Mouse (Mus musculus) bone marrow macrophage, adult 2 months (primary cell): Measurements from ENCODE around the gene A630001G21Rik. TPM values are rescaled to one million over a fixed set of nuclear protein-coding genes. Genes with fewer than 3 reads are reported as not detected.

ENCODE experiments used
- H3K27ac ChIP-seq: 2 replicates; pipeline ENCODE4 v1.5.1; 2012; ENCODE audit warnings: low read depth, low read length; ENCODE audit not compliant: insufficient read depth
- H3K4me1 ChIP-seq: 2 replicates; pipeline ENCODE4 v1.6.1; 2012; ENCODE audit warnings: low read length; ENCODE audit not compliant: control insufficient read depth, insufficient read depth
- H3K4me3 ChIP-seq: 2 replicates; pipeline ENCODE4 v1.5.1; 2012; ENCODE audit warnings: mild to moderate bottlenecking, low read length, moderate library complexity; ENCODE audit not compliant: insufficient read depth
- CTCF ChIP-seq: IDR thresholded peaks from 2 replicates; pipeline ENCODE4 v1.5.1; 2012; ENCODE audit warnings: low read depth, mild to moderate bottlenecking, low read length, moderate library complexity
- POLR2A ChIP-seq: IDR thresholded peaks from 2 replicates; pipeline ENCODE4 v1.6.1; 2012; ENCODE audit warnings: mild to moderate bottlenecking, low read depth, low read length, borderline replicate concordance
- polyA plus RNA-seq: library from polyadenylated mRNA; stranded (reverse); fragments of >200 nt; gene quantifications from 2 replicates; pipeline ENCODE4 v1.2.4, GENCODE M21; 2012; ENCODE audit not compliant: missing spikeins, insufficient read depth, insufficient read length

The A630001G21Rik gene
- polyA plus RNA-seq, 1 experiment: 111 TPM

- Histone ChIP-seq H3K27ac (no peak overlapping the region), H3K4me1 (no peaks in the 10 kb centered on the region), H3K4me3 (no peak overlapping the region)
- no peak for TF ChIP-seq CTCF
- TF ChIP-seq POLR2A: no peak
Observed at GRCm38 (mm10) chr1:85680226-85680625, 98.2 kb downstream of the A630001G21Rik start.

Other genes with a start within 250 kb of the A630001G21Rik start
- not detected in 2 replicates for gene G530012D18Rik, start 203.0 kb downstream of the A630001G21Rik start, polyA plus RNA-seq
- 112 and 117 TPM in 2 replicates for gene Sp110, start 179.8 kb downstream of the A630001G21Rik start, polyA plus RNA-seq
- 69.8 and 72.9 TPM in 2 replicates for gene Sp140, start 178.3 kb downstream of the A630001G21Rik start, polyA plus RNA-seq
- 267 and 291 TPM in 2 replicates for gene Sp100, start 128.7 kb downstream of the A630001G21Rik start, polyA plus RNA-seq
- 110 and 119 TPM in 2 replicates for gene Cab39, start 14.8 kb upstream of the A630001G21Rik start, polyA plus RNA-seq
- 216 and 219 TPM in 2 replicates for gene Itm2c, start 115.6 kb upstream of the A630001G21Rik start, polyA plus RNA-seq
- gene 4933407L21Rik, start 149.8 kb upstream of the A630001G21Rik start, polyA plus RNA-seq: not detected in 2 replicates
- not detected in 2 replicates for gene Gpr55, start 182.4 kb upstream of the A630001G21Rik start, polyA plus RNA-seq
- not detected in 2 replicates for gene Spata3, start 238.2 kb upstream of the A630001G21Rik start, polyA plus RNA-seq